Mouse (Mus musculus) fibroblast of lung, adult 2 months (primary cell): ENCODE measurements around the gene Arhgef39.
"Not testable (repeated sequence)": the region's sequence is repeated elsewhere in the genome, so short reads cannot be mapped to it uniquely, and the experiment has no call there.

Source experiments
- DNase-seq: peaks from one replicate; pipeline ENCODE4 v3.0.0-alpha.2; 2011; ENCODE audit warnings: low read depth

Gene Arhgef39

DNA sequence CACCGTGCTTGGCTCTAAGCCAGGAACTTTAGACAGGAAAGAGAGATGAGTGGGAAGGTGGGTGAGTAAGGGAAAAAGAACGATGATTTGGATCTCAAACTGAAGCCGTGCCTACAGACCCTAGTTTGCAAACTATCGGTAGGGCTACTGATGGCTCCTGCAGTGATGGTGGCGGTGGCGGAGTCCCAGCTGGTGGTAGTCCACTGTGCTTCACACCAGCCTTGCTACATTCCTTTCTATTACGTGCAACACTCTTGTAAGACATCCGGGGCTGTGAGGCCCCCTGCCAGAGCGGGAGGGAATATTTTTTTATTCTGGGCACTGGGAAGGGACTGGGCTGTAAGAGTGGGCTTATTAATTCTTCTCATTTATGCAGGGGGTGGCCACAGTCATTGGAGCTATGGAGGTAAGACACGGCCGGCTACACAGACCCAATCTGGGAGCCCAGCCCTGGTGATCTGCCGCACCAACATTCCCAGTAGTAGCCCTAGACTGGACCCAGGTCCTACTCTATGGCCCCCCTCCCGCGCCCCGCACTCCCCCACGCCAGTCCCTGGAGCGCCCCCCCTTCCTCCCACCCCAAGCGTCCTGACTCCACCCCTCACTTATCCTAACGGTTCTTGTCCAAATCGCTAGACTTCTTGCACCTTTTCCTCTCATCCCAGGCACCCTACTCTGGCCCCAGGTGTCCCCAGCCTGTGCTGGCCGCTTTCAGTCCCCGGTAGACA is 8.6 kb upstream of the Arhgef39 start:
- DNase-seq = no peak

DNA sequence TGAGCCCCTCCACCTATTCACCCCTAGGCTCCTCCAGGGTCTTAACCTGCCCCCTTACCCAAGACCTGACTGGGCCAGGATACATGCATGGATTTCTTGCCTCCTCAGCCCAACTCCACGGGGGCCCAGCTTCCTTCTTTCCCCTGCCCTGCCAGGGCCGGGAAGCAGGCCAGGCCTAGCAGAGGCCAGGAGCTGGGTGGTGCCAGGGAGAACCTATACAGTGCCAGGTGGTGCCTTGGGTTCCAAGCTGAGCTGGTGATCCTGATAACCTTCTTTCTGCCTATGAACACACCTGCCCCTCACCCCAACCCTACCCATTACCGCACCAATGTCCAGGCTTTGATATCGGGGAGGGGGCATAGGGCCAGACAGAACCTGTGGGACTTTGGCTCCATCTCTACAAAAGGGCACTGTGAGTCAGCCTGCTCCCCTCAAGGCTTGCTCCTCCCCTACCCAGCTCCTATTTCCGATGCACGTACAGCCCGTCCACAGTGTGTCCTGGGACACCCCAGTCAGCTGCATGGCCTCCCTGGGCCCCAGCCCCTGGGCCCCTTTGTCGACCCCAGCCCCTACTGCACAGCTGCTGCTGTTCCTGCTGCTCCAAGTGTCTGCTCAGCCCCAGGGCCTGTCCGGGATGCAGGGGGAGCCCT is 7.2 kb upstream of the Arhgef39 start, which contains the start of gene Car9:
Gene Car9, plus strand, starts transcription at position 431 of the 650 bp plus-strand sequence.
- no peak for DNase-seq

DNA sequence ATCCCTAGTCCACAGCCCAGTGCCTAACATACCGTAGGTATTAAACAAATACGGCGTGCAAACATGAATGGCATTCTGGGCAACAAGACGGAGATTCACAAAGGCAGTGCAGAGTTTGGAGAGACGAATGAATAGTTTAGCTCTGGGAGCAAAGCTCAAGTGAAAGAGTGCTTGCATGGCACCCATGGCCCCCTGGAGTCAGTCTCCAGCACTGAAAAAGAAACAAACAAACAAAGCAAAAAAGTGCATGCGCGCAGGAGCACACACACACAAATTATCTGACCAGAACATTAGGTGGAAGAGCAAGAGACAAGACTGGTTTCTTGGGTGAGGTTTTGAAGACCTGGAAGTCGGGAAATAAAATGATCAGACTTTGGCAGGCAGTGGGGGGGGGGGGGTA is 6.6 kb upstream of the Arhgef39 start:
- DNase-seq = no peak

DNA sequence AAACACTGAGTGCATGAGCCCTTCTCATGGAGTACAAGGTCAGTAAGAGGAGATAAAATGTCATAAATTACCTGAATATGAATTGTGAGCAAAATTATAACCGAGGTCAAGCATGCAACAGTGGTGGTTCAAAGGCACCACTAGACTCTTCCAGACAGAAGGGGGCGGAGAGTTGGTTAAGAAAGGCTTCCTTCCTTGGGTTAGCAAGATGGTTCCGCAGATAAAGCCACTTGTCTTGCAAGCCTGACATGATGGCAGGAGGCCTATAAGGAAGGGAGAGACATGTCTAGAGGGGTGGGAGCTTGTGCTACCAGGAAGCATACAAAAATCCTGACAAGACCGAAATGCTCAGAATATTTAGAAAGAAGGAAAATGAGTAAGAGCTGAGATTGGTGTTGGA is 4.8 kb upstream of the Arhgef39 start:
- DNase-seq = no peak

DNA sequence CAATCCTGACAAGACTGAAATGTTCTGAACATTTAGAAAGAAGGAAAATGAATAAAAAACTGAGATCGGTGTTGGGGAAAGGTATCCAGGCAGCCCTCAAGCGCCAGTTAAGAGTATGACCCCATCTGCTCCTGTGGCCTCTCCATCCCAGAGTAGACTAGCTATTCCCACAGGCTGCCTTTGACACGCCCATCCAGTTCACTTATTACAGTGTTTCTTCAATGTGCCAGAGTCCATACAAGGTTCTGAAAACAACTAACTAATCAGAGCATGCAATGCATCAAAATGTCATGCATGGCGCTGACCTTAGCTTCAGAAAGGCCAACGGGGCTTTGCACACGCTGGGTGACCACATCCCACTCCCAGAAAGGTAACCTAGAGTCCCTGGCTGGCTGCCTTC is 4.0 kb upstream of the Arhgef39 start:
- no peak for DNase-seq

DNA sequence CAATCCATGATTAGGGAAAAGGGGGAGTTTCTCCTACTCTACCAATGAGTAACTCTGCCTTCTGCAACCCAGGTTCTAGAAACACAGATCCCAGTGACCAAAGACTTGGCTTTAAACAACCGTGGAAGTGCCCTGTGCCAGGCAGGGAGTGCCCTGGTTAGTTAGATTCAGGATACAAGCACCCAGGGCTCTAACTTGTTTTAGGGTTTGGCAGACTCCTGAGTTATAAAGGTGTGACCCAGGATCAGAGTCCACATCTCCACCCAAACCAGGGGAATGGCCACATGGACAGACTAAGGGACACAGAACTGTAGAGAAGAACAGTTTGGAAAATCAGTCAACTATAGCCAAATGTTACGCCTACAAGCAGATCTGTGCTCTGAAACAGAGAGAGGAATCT is 3.5 kb upstream of the Arhgef39 start:
- no peak for DNase-seq

DNA sequence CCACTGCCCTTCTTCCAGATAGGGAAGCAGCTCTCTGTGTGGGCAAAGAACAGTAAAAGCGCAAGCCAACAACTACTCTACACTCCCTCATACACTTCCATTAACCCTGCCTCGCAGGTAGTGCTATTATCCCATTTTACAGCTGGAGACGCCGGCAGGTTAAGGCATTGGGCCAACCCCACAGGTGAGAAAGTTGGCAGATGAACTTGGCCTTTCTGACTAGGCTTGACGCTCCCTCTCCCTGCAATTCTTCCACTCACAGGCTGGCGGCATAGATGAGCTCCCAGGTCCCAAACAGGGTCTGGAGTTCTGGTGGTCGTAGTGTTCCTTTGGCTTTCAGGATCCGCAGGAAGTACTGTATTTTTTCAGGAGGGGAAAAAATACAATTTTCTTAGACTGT is 512 bp downstream of the Arhgef39 start:
- DNase-seq = no peak

DNA sequence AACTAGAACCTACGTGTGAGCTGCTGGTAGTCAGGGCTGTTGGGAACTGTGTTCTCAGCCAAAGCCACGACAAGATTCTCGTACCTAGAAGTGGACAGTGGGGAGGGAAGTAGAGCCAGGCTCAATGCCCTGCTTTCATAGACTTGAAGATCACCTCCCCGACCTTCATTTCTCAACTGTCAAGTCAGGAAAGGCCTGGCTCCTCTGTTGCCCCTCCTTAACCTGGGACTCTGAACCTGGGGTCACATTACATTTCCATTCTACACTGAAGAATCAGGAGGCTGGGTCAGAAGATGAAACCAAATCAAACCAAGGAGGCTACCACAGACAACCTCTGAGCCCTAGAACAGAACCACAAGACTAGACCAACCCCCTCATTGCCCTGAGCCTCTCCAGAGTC is 1.5 kb downstream of the Arhgef39 start:
- no peak for DNase-seq

DNA sequence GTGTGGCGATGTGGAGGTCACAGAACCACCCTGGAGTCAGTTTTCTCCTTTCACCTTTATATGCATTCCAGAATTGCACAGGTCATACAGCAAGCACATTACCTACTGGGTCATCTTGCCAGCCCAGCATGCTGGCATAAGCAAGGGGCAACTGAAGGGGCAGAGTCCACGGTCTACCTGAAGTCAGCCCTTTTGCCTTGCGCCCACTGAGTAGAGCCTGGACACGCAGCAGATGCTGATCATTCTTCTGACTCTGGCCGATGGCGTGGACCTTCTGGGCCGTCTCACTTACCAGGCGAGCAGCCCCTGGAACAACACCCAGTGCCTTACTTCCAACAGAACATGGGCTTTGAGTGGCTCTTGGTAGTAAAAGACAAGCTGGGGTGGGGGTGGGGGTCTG is 2.1 kb downstream of the Arhgef39 start:
- DNase-seq = no peak

DNA sequence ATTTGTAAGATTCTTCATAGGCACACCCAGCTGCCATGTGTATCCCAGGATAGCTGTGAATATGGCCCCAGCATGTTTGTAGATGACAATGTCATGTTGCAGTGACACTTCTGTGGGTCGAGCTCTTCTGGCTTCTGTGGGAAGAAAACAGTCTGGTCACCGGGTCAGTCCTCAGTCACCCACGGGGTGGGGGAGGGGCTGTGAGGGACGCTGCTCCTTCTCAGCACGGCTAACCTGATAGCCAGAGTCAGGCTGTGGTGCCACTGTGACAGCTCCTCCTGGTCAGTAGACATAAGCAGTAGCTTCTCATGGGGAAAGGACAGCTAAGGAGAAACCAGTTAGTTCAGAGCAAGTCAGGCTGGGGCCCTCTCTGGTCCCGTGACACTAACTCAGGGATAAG is 2.9 kb downstream of the Arhgef39 start:
- no peak for DNase-seq

DNA sequence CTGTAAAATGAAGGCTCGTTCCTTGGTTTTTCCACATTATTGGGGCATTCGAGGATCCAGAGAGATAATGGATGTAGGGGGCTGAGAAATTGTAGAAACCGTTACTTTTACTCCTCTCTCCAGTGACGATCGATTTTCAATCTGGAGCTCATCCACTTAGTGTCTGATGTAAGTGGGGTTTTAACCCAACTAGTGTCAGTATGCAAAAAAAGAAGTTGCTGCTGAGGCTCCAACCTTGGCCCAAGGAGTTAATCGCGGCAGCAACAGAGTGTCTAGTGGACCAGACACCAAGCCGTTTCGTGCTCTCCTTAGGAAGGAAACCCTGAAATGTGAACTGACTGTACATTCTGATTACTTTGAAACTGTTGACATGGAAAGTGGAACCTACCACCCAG is 5.7 kb downstream of the Arhgef39 start:
- DNase-seq = no peak

DNA sequence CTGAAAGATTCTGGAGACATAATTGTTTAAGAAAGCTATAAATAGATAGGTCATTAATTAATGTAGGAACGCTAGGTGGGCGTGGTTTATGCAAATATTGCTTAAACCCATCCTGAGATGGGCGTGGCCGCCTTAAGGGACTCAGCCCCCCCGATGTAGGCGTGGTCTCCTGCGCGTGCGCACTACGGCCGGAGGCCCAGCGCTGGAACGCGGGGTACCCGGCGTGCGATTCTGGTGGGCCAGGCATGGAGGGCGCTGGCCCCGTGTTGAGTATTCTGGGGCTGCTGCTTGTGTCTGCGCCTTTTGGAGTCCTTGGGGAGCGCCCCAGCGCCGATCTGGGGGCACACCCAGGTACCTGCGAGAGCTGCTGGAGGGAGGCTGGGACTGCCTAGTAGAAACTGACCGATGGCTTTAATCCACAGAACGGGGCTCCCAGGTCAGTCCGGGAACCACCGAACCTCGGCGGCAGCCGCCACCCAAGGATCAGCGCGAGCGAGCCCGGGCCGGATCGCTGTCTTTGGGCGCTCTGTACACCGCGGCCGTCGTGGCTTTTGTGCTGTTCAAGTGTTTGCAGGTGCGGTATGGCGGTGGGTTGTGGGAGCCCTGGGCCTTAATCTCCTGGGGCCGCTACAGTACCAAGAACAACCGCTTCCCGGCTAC is 6.2 kb downstream of the Arhgef39 start:
- peak; percentile 87 for DNase-seq

DNA sequence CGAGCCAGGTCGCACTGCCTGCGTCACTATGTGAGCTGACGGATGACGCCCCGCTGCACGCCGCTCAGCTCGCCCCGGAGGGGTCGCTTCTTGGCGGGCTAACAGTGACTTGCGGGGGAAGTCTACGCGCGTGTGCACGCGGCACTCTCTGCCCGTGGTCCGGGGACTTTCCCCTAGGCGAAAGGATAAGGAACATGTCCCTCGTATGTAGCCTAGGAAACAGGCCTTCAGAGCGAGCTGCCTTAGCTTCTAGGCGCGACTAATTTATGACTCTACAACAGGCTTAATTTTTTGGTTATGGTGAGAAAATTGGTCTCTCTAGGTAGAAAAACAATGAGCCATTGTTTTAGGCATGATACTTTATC is 6.7 kb downstream of the Arhgef39 start, which contains the start of gene Ccdc107:
Gene Ccdc107, plus strand, starts transcription at position 80 of the 365 bp plus-strand sequence.
- DNase-seq = peak; percentile 93

DNA sequence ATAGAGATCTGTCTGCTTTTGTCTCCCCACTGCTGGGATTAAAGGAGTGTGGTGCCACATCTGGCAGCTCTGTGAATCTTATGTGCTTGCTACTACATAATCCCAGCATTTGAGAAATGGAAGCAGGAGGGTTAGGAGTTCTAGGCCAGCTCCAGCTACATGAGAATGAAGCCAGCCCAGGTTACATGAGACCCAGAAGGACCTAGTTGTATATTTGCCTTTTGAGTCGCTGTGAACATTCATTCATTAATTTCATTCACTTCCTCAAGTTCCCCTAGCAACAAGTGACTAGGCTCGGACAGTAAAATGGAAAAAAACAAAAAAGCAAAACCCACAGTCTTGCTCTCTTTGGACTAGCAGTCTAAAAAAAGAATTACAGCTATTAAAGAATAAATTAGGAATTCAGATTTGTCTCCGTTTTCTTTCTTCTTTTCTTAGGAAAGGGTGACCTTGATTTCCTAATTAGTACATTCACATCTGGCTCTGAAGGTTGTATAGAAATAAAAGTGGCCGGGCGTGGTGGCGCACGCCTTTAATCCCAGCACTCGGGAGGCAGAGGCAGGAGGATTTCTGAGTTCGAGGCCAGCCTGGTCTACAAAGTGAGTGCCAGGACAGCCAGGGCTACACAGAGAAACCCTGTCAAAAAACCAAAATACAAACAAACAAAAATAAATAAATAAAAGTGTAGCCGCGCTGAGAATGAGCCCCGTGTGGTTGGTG is 7.2 kb downstream of the Arhgef39 start:
- no peak for DNase-seq

DNA sequence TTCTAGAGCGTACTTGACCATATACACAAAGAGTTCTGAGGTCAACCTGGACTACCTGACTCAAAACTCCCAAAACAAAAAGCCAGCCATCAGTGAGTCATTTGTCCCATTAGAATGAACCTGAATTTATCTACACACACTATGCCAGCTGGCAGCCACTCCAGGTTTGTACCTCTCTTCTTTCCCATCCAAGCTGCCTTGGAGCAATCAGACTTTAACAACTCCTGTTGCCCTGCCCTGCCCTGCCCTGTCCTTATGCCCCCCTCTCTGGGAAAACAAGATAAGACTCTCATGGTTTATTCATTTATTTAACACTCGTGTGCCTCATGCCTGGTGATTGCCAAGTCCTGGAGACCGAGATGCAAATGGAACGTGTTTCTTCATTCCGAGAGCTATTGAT is 8.7 kb downstream of the Arhgef39 start:
- DNase-seq = no peak

DNA sequence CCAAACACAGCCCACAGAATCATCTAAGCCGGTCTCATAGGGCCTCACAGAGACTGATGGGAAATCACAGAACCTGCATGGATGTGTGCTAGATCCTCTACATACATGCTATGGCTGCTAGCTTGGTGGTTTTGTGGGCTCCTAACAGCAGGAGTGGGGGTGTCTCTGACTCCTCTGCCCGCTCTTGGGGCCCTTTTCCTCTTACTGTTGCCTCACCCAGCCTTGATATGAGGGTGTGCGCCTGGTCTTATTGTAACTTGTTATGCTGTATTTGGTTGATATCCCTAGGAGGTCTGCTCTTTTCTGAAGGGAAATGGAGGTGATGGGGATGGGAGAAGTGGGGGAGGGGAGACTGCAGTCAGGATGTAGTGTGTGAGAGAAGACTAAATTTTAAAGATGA is 9.9 kb downstream of the Arhgef39 start:
- no peak for DNase-seq

DNA sequence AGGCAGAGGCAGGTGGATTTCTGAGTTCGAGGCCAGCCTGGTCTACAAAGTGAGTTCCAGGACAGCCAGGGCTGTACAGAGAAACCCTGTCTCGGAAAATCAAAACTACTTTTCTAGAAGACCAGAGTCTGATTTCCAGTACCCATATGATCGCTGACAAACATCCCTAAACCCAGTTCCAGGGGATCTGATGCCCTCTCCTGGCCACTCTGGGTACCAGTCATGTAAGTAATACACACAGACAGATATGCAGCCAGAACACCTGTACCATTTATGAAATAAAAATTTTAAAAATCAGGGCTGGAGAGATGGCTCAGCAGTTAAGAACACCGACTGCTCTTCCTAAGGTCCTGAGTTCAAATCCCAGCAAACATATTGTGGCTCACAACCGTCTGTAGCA is 13.8 kb downstream of the Arhgef39 start:
- DNase-seq = not testable (repeated sequence)

DNA sequence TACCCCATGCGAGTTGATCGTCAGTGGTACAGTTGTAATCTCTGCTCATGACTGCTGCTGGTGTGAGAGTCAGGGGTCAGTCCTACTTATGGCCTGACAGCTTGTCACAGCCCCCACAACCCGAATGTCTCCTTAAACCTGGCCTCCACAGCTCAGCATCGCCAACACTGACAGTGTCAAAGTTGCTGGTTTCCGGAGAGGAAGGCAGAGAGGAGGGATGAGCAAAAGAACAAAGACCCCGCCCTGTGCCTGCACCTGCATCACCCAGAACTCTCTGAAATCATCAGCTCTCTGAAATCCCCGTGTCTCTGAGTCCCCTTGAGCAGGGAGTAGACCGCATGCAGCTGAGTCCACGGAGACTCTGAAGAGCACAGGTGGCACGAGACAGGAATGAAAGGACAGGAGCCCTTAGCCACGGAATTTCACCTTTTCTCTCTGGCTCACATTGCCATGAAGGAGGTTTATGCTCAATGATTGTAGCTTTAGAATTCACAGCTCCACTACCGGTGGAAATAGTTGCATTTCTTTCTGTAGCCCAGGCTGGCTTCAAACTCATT is 15.9 kb downstream of the Arhgef39 start, which contains the start of gene Sit1:
Gene Sit1, minus strand, starts transcription at position 200 of the 557 bp plus-strand sequence.
- DNase-seq = no peak

DNA sequence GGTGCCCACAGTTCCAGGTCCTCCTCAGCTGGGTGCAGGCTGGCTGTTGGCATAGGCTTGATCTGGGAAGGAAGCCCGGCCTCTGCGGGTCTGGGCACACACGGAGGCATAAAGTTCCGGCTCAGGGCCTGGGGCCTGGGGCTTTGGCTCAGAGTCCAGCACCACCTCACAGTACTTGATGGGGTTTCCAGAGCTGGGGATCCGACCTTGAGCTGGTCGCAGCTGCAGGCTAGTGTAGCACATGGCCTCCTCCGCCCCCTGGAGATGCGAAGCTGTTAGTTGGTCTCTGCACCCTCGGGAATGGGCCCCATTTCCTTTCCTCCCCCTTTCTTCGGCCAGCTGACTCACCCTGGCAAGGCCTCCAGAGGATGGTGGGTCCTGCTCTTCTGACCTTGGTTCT is 16.9 kb downstream of the Arhgef39 start:
- no peak for DNase-seq

DNA sequence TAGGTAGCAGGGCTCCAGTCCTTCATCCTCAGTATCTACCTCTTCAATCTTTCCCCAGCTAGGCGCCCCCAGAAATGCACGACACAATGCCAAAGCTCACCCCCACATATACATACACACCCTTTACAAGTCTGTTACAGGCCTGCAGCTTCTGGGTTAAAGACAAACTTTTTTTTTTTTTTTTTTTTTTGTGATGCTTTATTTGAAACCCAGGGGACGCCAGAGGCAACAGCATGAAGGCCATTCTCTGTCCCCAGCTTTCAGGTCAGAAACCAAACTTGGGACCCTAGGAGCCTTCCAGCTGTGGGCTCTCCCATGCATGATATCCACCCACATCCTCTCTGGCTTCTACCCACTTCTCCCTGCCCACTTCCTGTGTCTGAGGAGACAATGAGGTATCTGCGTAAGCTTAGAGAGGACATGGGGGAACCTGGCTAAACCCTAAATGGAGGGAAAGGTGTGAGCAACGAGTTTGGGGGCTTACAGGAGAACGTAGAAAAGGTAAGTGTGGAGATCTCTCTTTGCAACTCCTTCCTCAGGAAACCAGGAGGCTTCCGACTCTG is 17.5 kb downstream of the Arhgef39 start:
- DNase-seq = no peak

DNA sequence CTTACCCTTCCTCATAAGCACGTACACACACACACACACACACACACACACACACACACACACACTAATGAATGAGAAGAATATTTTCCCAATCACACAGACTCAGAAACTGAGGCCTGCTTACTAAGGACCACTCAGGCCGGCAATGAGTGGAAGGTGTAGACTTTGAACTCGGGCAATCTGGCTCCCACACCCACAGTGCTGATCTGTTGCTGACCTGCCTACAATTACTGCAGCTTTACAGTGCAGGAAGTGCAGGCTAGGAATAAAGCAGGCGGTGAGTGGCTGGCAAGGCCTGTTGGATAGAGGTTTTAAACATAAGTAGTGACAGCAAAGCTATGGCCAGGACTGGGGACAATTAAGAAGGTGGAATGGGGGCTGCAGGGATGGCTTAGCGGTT is 18.5 kb downstream of the Arhgef39 start:
- DNase-seq = no peak
